Mouse (Mus musculus) midbrain, postnatal 0 days (tissue): ENCODE measurements around the gene Alkbh7. TPM values are rescaled to one million over a fixed set of nuclear protein-coding genes. Genes with fewer than 3 reads are reported as not detected.

Source experiments
- ATAC-seq: fragments of 200-750 bp; cut with Nextera tagmentation; 2 replicates; pipeline ENCODE4 v1.8.0; 2017; ENCODE audit warnings: moderate number of reproducible peaks, mild to moderate bottlenecking, moderate TSS enrichment, moderate library complexity; ENCODE audit not compliant: low FRiP score
- DNase-seq: peaks from one replicate; pipeline ENCODE4 v3.0.0-alpha.2; 2015; ENCODE audit warnings: low spot score
- H3K27ac ChIP-seq: fragments of 300-500 bp; sonication (generic); 2 replicates; pipeline ENCODE4 v1.5.1; 2014; ENCODE audit warnings: low read depth, mild to moderate bottlenecking, low read length, mixed read lengths
- H3K27me3 ChIP-seq: fragments of 300-500 bp; sonication (generic); 2 replicates; pipeline ENCODE4 v1.6.1; 2014; ENCODE audit warnings: low read length, control low read depth, mixed read lengths; ENCODE audit not compliant: insufficient read depth
- H3K36me3 ChIP-seq: fragments of 300-500 bp; sonication (generic); 2 replicates; pipeline ENCODE4 v1.6.1; 2014; ENCODE audit warnings: low read length, control low read depth, mixed read lengths; ENCODE audit not compliant: insufficient read depth
- H3K4me1 ChIP-seq: fragments of 300-500 bp; sonication (generic); 2 replicates; pipeline ENCODE4 v1.6.1; 2014; ENCODE audit warnings: mild to moderate bottlenecking, control low read depth, antibody characterized with exemption, low read length, mixed read lengths; ENCODE audit not compliant: insufficient read depth
- H3K4me2 ChIP-seq: fragments of 300-500 bp; sonication (generic); 2 replicates; pipeline ENCODE4 v1.6.1; 2014; ENCODE audit warnings: low read depth, mild to moderate bottlenecking, low read length, mixed read lengths; ENCODE audit not compliant: poor library complexity, severe bottlenecking
- H3K4me3 ChIP-seq: fragments of 300-500 bp; sonication (generic); 2 replicates; pipeline ENCODE4 v1.5.1; 2014; ENCODE audit warnings: low read depth, mild to moderate bottlenecking, low read length, moderate library complexity
- H3K9ac ChIP-seq: fragments of 300-500 bp; sonication (generic); replicated peaks from 2 replicates; pipeline ENCODE4 v1.6.1; 2014; ENCODE audit warnings: mild to moderate bottlenecking, low read length, moderate library complexity, mixed read lengths; ENCODE audit not compliant: poor library complexity, severe bottlenecking
- H3K9me3 ChIP-seq: fragments of 300-500 bp; sonication (generic); 2 replicates; pipeline ENCODE4 v1.6.1; 2016; ENCODE audit warnings: low read length, control low read depth
- CTCF ChIP-seq: IDR thresholded peaks from 2 replicates; pipeline ENCODE4 v1.5.1; 2016; ENCODE audit warnings: antibody characterized with exemption, mild to moderate bottlenecking
- WGBS: fragments of 180-500 bp; shearing (Covaris S2); extraction: QIAGEN DNeasy Blood & Tissue Kit; methylation state at CpG from one replicate; pipeline ENCODE4 v1.1.7; 2014; 5-methylcytosine and 5-hydroxymethylcytosine counted together
- polyA plus RNA-seq: library from polyadenylated mRNA; unstranded; fragments of >200 nt; fragmentation: Nextera tagmentation; extraction: Ambion mirVana; gene quantifications from 2 replicates; pipeline ENCODE4 v1.2.1, GENCODE M21; 2015
- total RNA-seq: library from RNA; depleted of rRNA; stranded (reverse); fragments of >200 nt; gene quantifications from 2 replicates; pipeline ENCODE4 v1.2.3, GENCODE M21; 2014; rRNA removed

Gene Alkbh7
- total RNA-seq (44.3 and 64.8 TPM in 2 replicates), polyA plus RNA-seq (75.5 and 75.8 TPM in 2 replicates)

- Histone ChIP-seq H3K9me3 (no peaks in the 10 kb centered on the region), H3K4me3 (peak within 1 kb of the TSS; percentile 60), H3K4me1 (0 out of 2 replicates have a peak, but pooled peaks cover 4% of the 10 kb centered on the region), H3K4me2 (peak within 1 kb of the TSS; percentile 52), H3K36me3 (peaks cover 49% of the 10 kb centered on the region), H3K27ac (peak within 1 kb of the TSS; percentile 77), H3K9ac (peak within 1 kb of the TSS; percentile 65), H3K27me3 (no peaks in the 10 kb centered on the region)
- DNase-seq (peak; percentile 98), ATAC-seq (peak; percentile 97)
- TF ChIP-seq CTCF: peak; percentile 83
- WGBS: under 1% methylated on average over 38 of the region's 38 CpGs
Observed at GRCm38 (mm10) chr17:56997029-56997667, at the start of gene Alkbh7. Gene Alkbh7 (plus strand): TSS chr17:56997339.

- no peak for DNase-seq
- 13% methylated on average over 3 of the region's 3 CpGs for WGBS
- Histone ChIP-seq H3K4me2 (no peak overlapping the region), H3K4me3 (no peak overlapping the region), H3K4me1 (no peaks in the 10 kb centered on the region), H3K27ac (no peak overlapping the region), H3K9ac (no peak overlapping the region), H3K9me3 (0 out of 2 replicates have a peak, but pooled peaks cover 4% of the 10 kb centered on the region), H3K27me3 (no peaks in the 10 kb centered on the region), H3K36me3 (no peaks in the 10 kb centered on the region)
- peak; percentile 67 for TF ChIP-seq CTCF
- ATAC-seq: no peak
Observed at GRCm38 (mm10) chr17:56950915-56951314, 46.2 kb upstream of the Alkbh7 start.

- WGBS: 90% methylated on average over 1 of the region's 1 CpGs
- TF ChIP-seq CTCF: no peak
Observed at GRCm38 (mm10) chr17:56952639-56953038, 44.5 kb upstream of the Alkbh7 start.

GRCm38 (mm10) chr17:56954871-56955270, 42.3 kb upstream of the Alkbh7 start:
- WGBS: 84% methylated on average over 7 of the region's 7 CpGs
- ATAC-seq: no peak

More at GRCm38 (mm10) chr17:56952639-56953038, 44.5 kb upstream of the Alkbh7 start:
- Histone ChIP-seq H3K36me3 (no peaks in the 10 kb centered on the region), H3K4me2 (no peak overlapping the region), H3K4me3 (no peak overlapping the region), H3K27me3 (no peaks in the 10 kb centered on the region), H3K9me3 (no peaks in the 10 kb centered on the region), H3K27ac (no peak overlapping the region), H3K9ac (no peak overlapping the region), H3K4me1 (no peaks in the 10 kb centered on the region)
- ATAC-seq (no peak), DNase-seq (no peak)

GRCm38 (mm10) chr17:56957763-56958429, 39.2 kb upstream of the Alkbh7 start:
- H3K27ac ChIP-seq: no peak overlapping the region
- H3K9me3 ChIP-seq: no peaks in the 10 kb centered on the region
- no peaks in the 10 kb centered on the region for H3K27me3 ChIP-seq
- peak; percentile 14; the same call in 1 of the 2 replicates for TF ChIP-seq CTCF
- H3K4me2 ChIP-seq: no peak overlapping the region
- H3K9ac ChIP-seq: no peak overlapping the region
- no peak for ATAC-seq
- no peaks in the 10 kb centered on the region for H3K36me3 ChIP-seq
- no peaks in the 10 kb centered on the region for H3K4me1 ChIP-seq
- WGBS: 34% methylated on average over 11 of the region's 11 CpGs
- DNase-seq: no peak
- no peak overlapping the region for H3K4me3 ChIP-seq

More at GRCm38 (mm10) chr17:56954871-56955270, 42.3 kb upstream of the Alkbh7 start:
- no peak for TF ChIP-seq CTCF
- no peak overlapping the region for H3K4me3 ChIP-seq
- H3K27ac ChIP-seq: no peak overlapping the region
- no peak overlapping the region for H3K9ac ChIP-seq
- H3K9me3 ChIP-seq: no peaks in the 10 kb centered on the region
- H3K36me3 ChIP-seq: no peaks in the 10 kb centered on the region
- H3K27me3 ChIP-seq: no peaks in the 10 kb centered on the region
- H3K4me2 ChIP-seq: no peak overlapping the region
- H3K4me1 ChIP-seq: no peaks in the 10 kb centered on the region
- DNase-seq: no peak

GRCm38 (mm10) chr17:56958667-56959066, 38.5 kb upstream of the Alkbh7 start:
- no peak for DNase-seq
- no peaks in the 10 kb centered on the region for H3K27me3 ChIP-seq
- 74% methylated on average over 4 of the region's 4 CpGs for WGBS

More at GRCm38 (mm10) chr17:56958667-56959066, 38.5 kb upstream of the Alkbh7 start:
- no peak overlapping the region for H3K4me2 ChIP-seq
- no peaks in the 10 kb centered on the region for H3K9me3 ChIP-seq
- no peaks in the 10 kb centered on the region for H3K36me3 ChIP-seq
- no peak overlapping the region for H3K9ac ChIP-seq
- no peaks in the 10 kb centered on the region for H3K4me1 ChIP-seq
- H3K4me3 ChIP-seq: no peak overlapping the region
- no peak for ATAC-seq
- TF ChIP-seq CTCF: no peak
- H3K27ac ChIP-seq: no peak overlapping the region
